Mouse (Mus musculus): ENCODE measurements around the gene Dmkn.

DNA sequence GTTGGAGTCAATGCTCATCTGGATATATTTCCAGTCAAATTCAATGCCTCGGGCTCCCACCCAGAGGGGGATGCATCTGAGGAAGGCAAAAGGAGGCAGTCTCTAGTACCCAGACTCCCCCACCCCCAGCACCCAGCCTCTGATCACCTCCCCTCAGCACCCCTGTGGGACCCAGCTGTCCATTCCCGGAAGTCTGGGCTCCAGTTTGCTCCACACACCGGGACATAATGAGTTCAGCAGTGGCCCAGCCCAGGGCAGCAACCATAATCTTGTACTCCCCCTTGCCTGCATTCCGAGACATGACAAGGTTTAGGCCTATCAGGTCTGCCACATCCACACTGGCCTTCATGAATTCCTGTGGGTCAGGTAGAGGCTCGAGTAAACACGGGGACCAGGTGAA lies 35.3 kb upstream of the Dmkn start:
- TF ChIP-seq POLR2A (IDR thresholded peaks at IDR 0.05; ENCODE audit: control insufficient read depth, extremely low read depth, insufficient read depth, low read length, poor library complexity) (no peak), CTCF (IDR thresholded peaks at IDR 0.05; ENCODE audit: borderline replicate concordance, control insufficient read depth, extremely low read depth, insufficient read depth, low read length, poor library complexity) (no peak)

All from thymus, adult 2 months (tissue).